Mouse (Mus musculus) leukemia stem cell, adult 10-12 weeks (primary cell): ENCODE data around the gene Luzp2. TPM values are rescaled to one million over a fixed set of nuclear protein-coding genes. Genes with fewer than 3 reads are reported as not detected.

Source experiments
- polyA plus RNA-seq: library from polyadenylated mRNA; stranded (reverse); fragments of >175 nt; gene quantifications from 2 replicates; pipeline ENCODE4 v1.2.3, GENCODE M21; 2012; ENCODE audit warnings: low replicate concordance

Luzp2 gene
- polyA plus RNA-seq, result not detected in 2 replicates

GRCm38 (mm10) chr7:54835372-54835851 is at the start of gene Luzp2:
Luzp2 (plus strand) TSS chr7:54835498.

